Mouse (Mus musculus): ENCODE data around the gene Wnt9a.

GRCm38 (mm10) chr11:59265154-59265813 is 41.4 kb upstream of the Wnt9a start:
- TF ChIP-seq POLR2A (IDR thresholded peaks at IDR 0.05; ENCODE audit: low read depth, low read length): no peak
- TF ChIP-seq CTCF (IDR thresholded peaks at IDR 0.05; ENCODE audit: borderline replicate concordance, insufficient read depth, low read length): no peak
